Mouse (Mus musculus): ENCODE data around the gene Il22ra1. TPM values are rescaled to one million over a fixed set of nuclear protein-coding genes. Genes with fewer than 3 reads are reported as not detected.

Il22ra1 gene
- polyA plus RNA-seq, 1 experiment: 0.67 TPM

GRCm38 (mm10) chr4:135730204-135730603 is 2.2 kb downstream of the Il22ra1 start:
- Histone ChIP-seq H3K27me3 (ENCODE audit: control insufficient read depth, insufficient read depth, low read length) (no peaks in the 10 kb centered on the region), H3K4me1 (ENCODE audit: control insufficient read depth, insufficient read depth, insufficient read length) (no peaks in the 10 kb centered on the region), H3K27ac (ENCODE audit: insufficient read depth, low read length) (no peak overlapping the region), H3K36me3 (ENCODE audit: control insufficient read depth, insufficient read depth, low read length) (no peaks in the 10 kb centered on the region), H3K4me3 (ENCODE audit: extremely low read depth, insufficient read depth, insufficient read length) (no peak overlapping the region)
- no peak for TF ChIP-seq POLR2A (IDR thresholded peaks at IDR 0.05; ENCODE audit: low read depth, low read length)
- TF ChIP-seq CTCF (IDR thresholded peaks at IDR 0.05; ENCODE audit: extremely low read depth, insufficient read depth, insufficient read length, insufficient replicate concordance): no peak
- WGBS: 84% methylated on average over 9 of the region's 9 CpGs
- no peak for DNase-seq (ENCODE audit: low read depth in 1 of 2, low spot score in 2 of 2)

- Histone ChIP-seq H3K36me3 (ENCODE audit: control insufficient read depth, insufficient read depth, low read length) (no peaks in the 10 kb centered on the region), H3K27me3 (ENCODE audit: control insufficient read depth, insufficient read depth, low read length) (no peaks in the 10 kb centered on the region), H3K27ac (ENCODE audit: insufficient read depth, low read length) (no peak overlapping the region), H3K4me1 (ENCODE audit: control insufficient read depth, insufficient read depth, insufficient read length) (no peaks in the 10 kb centered on the region), H3K4me3 (ENCODE audit: extremely low read depth, insufficient read depth, insufficient read length) (no peak overlapping the region)
- TF ChIP-seq CTCF (IDR thresholded peaks at IDR 0.05; ENCODE audit: extremely low read depth, insufficient read depth, insufficient read length, insufficient replicate concordance): no peak
- no peak for TF ChIP-seq POLR2A (IDR thresholded peaks at IDR 0.05; ENCODE audit: low read depth, low read length)
- WGBS: 81% methylated on average over 8 of the region's 8 CpGs
- no peak for DNase-seq (ENCODE audit: low read depth in 1 of 2, low spot score in 2 of 2)
These were observed 3.0 kb downstream of the Il22ra1 start for GRCm38 (mm10) chr4:135730951-135731350.

DNA sequence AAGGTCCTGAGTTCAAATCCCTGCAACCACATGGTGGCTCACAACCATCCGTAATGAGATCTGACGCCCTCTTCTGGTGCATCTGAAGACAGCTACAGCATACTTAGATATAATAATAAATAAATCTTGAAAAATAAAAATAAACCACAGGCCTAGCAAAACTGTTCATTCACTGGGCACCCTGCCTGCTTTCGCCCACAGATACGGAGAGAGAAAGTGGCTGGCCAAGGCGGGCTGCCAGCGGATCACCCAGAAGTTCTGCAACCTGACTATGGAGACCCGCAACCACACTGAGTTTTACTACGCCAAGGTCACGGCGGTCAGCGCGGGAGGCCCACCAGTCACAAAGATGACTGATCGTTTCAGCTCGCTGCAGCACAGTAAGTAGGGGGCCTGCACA is 5.9 kb downstream of the Il22ra1 start:
- no peak overlapping the region for H3K27ac ChIP-seq (ENCODE audit: insufficient read depth, low read length)
- no peaks in the 10 kb centered on the region for H3K36me3 ChIP-seq (ENCODE audit: control insufficient read depth, insufficient read depth, low read length)
- no peak overlapping the region for H3K4me3 ChIP-seq (ENCODE audit: extremely low read depth, insufficient read depth, insufficient read length)
- TF ChIP-seq CTCF (IDR thresholded peaks at IDR 0.05; ENCODE audit: extremely low read depth, insufficient read depth, insufficient read length, insufficient replicate concordance) (no peak), POLR2A (IDR thresholded peaks at IDR 0.05; ENCODE audit: low read depth, low read length) (no peak)
- H3K4me1 ChIP-seq (ENCODE audit: control insufficient read depth, insufficient read depth, insufficient read length): no peaks in the 10 kb centered on the region
- H3K27me3 ChIP-seq (ENCODE audit: control insufficient read depth, insufficient read depth, low read length): no peaks in the 10 kb centered on the region
- DNase-seq (ENCODE audit: low read depth in 1 of 2, low spot score in 2 of 2): no peak
- WGBS: 94% methylated on average over 14 of the region's 14 CpGs

- WGBS: 76% methylated on average over 3 of the region's 3 CpGs
- Histone ChIP-seq H3K27me3 (ENCODE audit: control insufficient read depth, insufficient read depth, low read length) (no peaks in the 10 kb centered on the region), H3K36me3 (ENCODE audit: control insufficient read depth, insufficient read depth, low read length) (no peaks in the 10 kb centered on the region), H3K4me1 (ENCODE audit: control insufficient read depth, insufficient read depth, insufficient read length) (no peaks in the 10 kb centered on the region; the same call in 1 of the 2 replicates), H3K4me3 (ENCODE audit: extremely low read depth, insufficient read depth, insufficient read length) (no peak overlapping the region), H3K27ac (ENCODE audit: insufficient read depth, low read length) (no peak overlapping the region)
- TF ChIP-seq POLR2A (IDR thresholded peaks at IDR 0.05; ENCODE audit: low read depth, low read length): no peak
- no peak for TF ChIP-seq CTCF (IDR thresholded peaks at IDR 0.05; ENCODE audit: extremely low read depth, insufficient read depth, insufficient read length, insufficient replicate concordance)
- no peak for DNase-seq (ENCODE audit: low read depth in 1 of 2, low spot score in 2 of 2)
These were observed 8.9 kb downstream of the Il22ra1 start for GRCm38 (mm10) chr4:135736903-135737302.

GRCm38 (mm10) chr4:135738237-135738636 is 10.3 kb downstream of the Il22ra1 start:
- Histone ChIP-seq H3K27me3 (ENCODE audit: control insufficient read depth, insufficient read depth, low read length) (no peaks in the 10 kb centered on the region), H3K36me3 (ENCODE audit: control insufficient read depth, insufficient read depth, low read length) (no peaks in the 10 kb centered on the region), H3K27ac (ENCODE audit: insufficient read depth, low read length) (no peak overlapping the region), H3K4me1 (ENCODE audit: control insufficient read depth, insufficient read depth, insufficient read length) (no peaks in the 10 kb centered on the region; the same call in 1 of the 2 replicates), H3K4me3 (ENCODE audit: extremely low read depth, insufficient read depth, insufficient read length) (no peak overlapping the region)
- 44% methylated on average over 5 of the region's 5 CpGs for WGBS
- no peak for TF ChIP-seq CTCF (IDR thresholded peaks at IDR 0.05; ENCODE audit: extremely low read depth, insufficient read depth, insufficient read length, insufficient replicate concordance)
- no peak for DNase-seq (ENCODE audit: low read depth in 1 of 2, low spot score in 2 of 2)

DNA sequence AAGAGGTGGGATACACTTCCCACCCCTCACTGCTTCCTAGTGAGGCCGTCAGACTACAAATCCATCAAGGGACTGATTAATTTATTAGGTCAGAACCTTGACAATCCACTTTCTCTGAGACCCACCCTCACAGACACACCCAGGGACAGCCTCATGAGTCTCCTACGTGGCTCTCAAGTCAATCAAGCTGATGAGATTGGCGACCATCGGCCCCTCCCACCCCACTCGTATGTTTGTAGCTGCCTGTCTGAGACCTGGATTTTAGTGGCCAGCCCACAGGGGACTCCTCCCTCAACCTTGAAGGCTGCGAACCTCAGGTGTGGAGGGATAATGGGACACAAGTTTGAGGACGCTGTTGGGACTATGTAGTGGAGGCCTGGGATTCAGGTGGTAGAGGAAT is 11.2 kb downstream of the Il22ra1 start:
- Histone ChIP-seq H3K36me3 (ENCODE audit: control insufficient read depth, insufficient read depth, low read length) (no peaks in the 10 kb centered on the region), H3K27me3 (ENCODE audit: control insufficient read depth, insufficient read depth, low read length) (no peaks in the 10 kb centered on the region), H3K27ac (ENCODE audit: insufficient read depth, low read length) (no peak overlapping the region), H3K4me3 (ENCODE audit: extremely low read depth, insufficient read depth, insufficient read length) (no peak overlapping the region), H3K4me1 (ENCODE audit: control insufficient read depth, insufficient read depth, insufficient read length) (no peaks in the 10 kb centered on the region; the same call in 1 of the 2 replicates)
- DNase-seq (ENCODE audit: low read depth in 1 of 2, low spot score in 2 of 2): no peak
- 69% methylated on average over 7 of the region's 7 CpGs for WGBS
- TF ChIP-seq POLR2A (IDR thresholded peaks at IDR 0.05; ENCODE audit: low read depth, low read length) (no peak), CTCF (IDR thresholded peaks at IDR 0.05; ENCODE audit: extremely low read depth, insufficient read depth, insufficient read length, insufficient replicate concordance) (no peak)

DNA sequence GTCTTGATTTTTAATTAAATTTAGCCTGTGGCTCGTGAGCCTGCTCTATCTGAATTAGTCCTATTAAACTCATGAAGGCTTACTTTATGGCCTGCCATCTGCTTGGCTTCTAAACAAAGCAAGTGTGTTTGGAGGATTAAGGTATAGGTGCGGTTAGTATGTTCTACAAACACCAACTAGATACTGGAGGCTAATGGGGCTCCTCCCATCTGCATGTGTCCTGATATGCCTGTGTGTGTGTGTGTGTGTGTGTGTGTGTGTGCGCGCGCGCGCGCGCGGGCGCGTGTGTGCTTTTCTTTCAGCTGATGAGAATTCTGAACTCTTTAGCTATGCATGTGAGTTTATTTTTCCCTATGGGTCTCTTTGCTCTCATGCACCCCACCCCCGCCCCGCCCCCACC is 11.7 kb downstream of the Il22ra1 start:
- H3K27ac ChIP-seq (ENCODE audit: insufficient read depth, low read length): no peak overlapping the region
- no peak for DNase-seq (ENCODE audit: low read depth in 1 of 2, low spot score in 2 of 2)
- TF ChIP-seq CTCF (IDR thresholded peaks at IDR 0.05; ENCODE audit: extremely low read depth, insufficient read depth, insufficient read length, insufficient replicate concordance): no peak
- TF ChIP-seq POLR2A (IDR thresholded peaks at IDR 0.05; ENCODE audit: low read depth, low read length): no peak
- H3K4me3 ChIP-seq (ENCODE audit: extremely low read depth, insufficient read depth, insufficient read length): no peak overlapping the region
- H3K27me3 ChIP-seq (ENCODE audit: control insufficient read depth, insufficient read depth, low read length): no peaks in the 10 kb centered on the region
- H3K36me3 ChIP-seq (ENCODE audit: control insufficient read depth, insufficient read depth, low read length): no peaks in the 10 kb centered on the region
- 87% methylated on average over 14 of the region's 14 CpGs for WGBS
- H3K4me1 ChIP-seq (ENCODE audit: control insufficient read depth, insufficient read depth, insufficient read length): no peaks in the 10 kb centered on the region; the same call in 1 of the 2 replicates

Measured in spleen, adult 2 months (tissue).